ENCODE assay signal across 8 mouse cellular contexts in the genomic region with DNA sequence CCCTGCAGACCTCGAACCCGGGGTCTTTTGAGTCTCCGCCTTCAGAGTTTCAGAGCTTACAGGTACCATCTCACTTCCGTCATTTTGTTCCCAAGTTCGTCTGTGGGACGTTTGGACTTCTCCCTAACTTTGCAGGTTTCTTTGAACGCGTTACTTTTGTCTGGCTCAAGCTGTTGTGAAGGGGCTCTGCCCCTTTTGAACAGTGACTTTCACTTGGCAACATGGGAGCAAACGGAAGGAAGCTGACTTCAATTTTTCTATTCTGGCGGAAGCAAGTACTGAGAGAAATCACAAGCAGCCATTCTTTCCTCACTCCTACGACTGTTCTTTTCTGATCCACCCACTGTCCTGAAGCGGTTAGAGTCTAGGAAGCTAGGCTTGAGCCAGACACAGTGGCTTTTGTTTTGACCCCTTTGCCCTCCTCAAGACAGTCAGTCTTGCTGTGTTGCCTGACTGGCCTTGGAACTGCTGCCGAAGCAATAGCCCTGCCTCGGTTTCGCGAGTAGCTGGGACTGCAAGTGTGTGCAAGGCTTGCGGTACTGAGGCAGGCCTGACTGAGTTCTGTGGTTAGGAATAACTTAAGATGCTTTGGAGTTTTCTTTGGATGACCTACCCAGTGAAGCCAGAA. TPM values are rescaled to one million over a fixed set of nuclear protein-coding genes. Genes with fewer than 3 reads are reported as not detected.
A peak's percentile ranks its signal among the peaks of the same experiment; 100 is the strongest.
DNase-seq lines count a peak whose midpoint lies in the region; ATAC-seq and TF ChIP-seq lines count a peak whose summit lies in the region.

No protein-coding gene starts in this region.

- no peak for ATAC-seq in G1E (ENCODE audit: extremely low read depth, insufficient number of reproducible peaks, low FRiP score, poor library complexity, severe bottlenecking)
- ATAC-seq in forebrain, embryonic 16.5 days = no peak
- ATAC-seq in kidney, embryonic 14.5 days (ENCODE audit: low FRiP score, low TSS enrichment) = no peak
- no peak for ATAC-seq in midbrain, embryonic 11.5 days (ENCODE audit: low FRiP score)

- peak overlapping the region; percentile 84 for H3K4me2 ChIP-seq in forebrain, embryonic 16.5 days (ENCODE audit: low read length)
- H3K4me2 ChIP-seq in kidney, embryonic 14.5 days (replicated peaks; ENCODE audit: low read depth, low read length) = peak overlapping the region; percentile 74
- H3K4me2 ChIP-seq in midbrain, embryonic 11.5 days = peak overlapping the region; percentile 66

- H3K9me3 ChIP-seq in G1E (replicated peaks) = no peaks in the 10 kb centered on the region
- no peaks in the 10 kb centered on the region for H3K9me3 ChIP-seq in forebrain, embryonic 16.5 days (ENCODE audit: control insufficient read depth, low read length)
- no peaks in the 10 kb centered on the region for H3K9me3 ChIP-seq in kidney, embryonic 14.5 days (ENCODE audit: control insufficient read depth, low read length)
- H3K9me3 ChIP-seq in midbrain, embryonic 11.5 days (ENCODE audit: control insufficient read depth, low read length) = no peaks in the 10 kb centered on the region

- WGBS in forebrain, embryonic 16.5 days = 25% methylated on average over 17 of the region's 17 CpGs
- WGBS in kidney, embryonic 14.5 days = 22% methylated on average over 17 of the region's 17 CpGs
- WGBS in midbrain, embryonic 11.5 days = 38% methylated on average over 17 of the region's 17 CpGs

- DNase-seq in B cell, adult 2 months = peak; percentile 35 to 36
- DNase-seq in G1E (ENCODE audit: low spot score) = no peak
- DNase-seq in midbrain, embryonic 11.5 days (ENCODE audit: low spot score, missing footprints) = peak; percentile 83
- no peak for DNase-seq in frontal cortex, postnatal 36 days (ENCODE audit: low spot score in 2 of 2)
- DNase-seq in adrenal gland, adult 18-20 months (ENCODE audit: low spot score in 2 of 2) = no peak
- no peak for DNase-seq in ovary, postnatal 14 days (ENCODE audit: low spot score)

- H3K4me1 ChIP-seq in G1E (ENCODE audit: insufficient read depth, low read depth, low read length) = peaks cover 62% of the 10 kb centered on the region
- H3K4me1 ChIP-seq in forebrain, embryonic 16.5 days (replicated peaks; ENCODE audit: control insufficient read depth, insufficient read depth, low read length) = peaks cover 21% of the 10 kb centered on the region
- H3K4me1 ChIP-seq in kidney, embryonic 14.5 days (ENCODE audit: control insufficient read depth, insufficient read depth, low read length) = peaks cover 16% of the 10 kb centered on the region
- peaks cover 15% of the 10 kb centered on the region for H3K4me1 ChIP-seq in midbrain, embryonic 11.5 days (ENCODE audit: control insufficient read depth, insufficient read depth, low read length)

- no peak for TF ChIP-seq CTCF in G1E (IDR thresholded peaks at IDR 0.05; ENCODE audit: low read depth, low read length)

- H3K27me3 ChIP-seq in G1E (ENCODE audit: insufficient read depth, low read length) = no peaks in the 10 kb centered on the region
- no peaks in the 10 kb centered on the region for H3K27me3 ChIP-seq in forebrain, embryonic 16.5 days (replicated peaks; ENCODE audit: control insufficient read depth, insufficient read depth, low read length)
- H3K27me3 ChIP-seq in kidney, embryonic 14.5 days (ENCODE audit: control insufficient read depth, insufficient read depth, low read length) = no peaks in the 10 kb centered on the region
- H3K27me3 ChIP-seq in midbrain, embryonic 11.5 days (ENCODE audit: control insufficient read depth, insufficient read depth, low read length) = no peaks in the 10 kb centered on the region

- no peak overlapping the region for H3K27ac ChIP-seq in forebrain, embryonic 16.5 days (ENCODE audit: low read length)
- peak overlapping the region; percentile 92; the same call in 1 of the 2 replicates for H3K27ac ChIP-seq in kidney, embryonic 14.5 days (ENCODE audit: low read depth, low read length)
- no peak overlapping the region for H3K27ac ChIP-seq in midbrain, embryonic 11.5 days (ENCODE audit: low read depth, low read length)

- peak overlapping the region; percentile 97 for H3K9ac ChIP-seq in forebrain, embryonic 16.5 days (replicated peaks; ENCODE audit: low read depth, low read length)
- H3K9ac ChIP-seq in kidney, embryonic 14.5 days (ENCODE audit: low read depth, low read length) = peak overlapping the region; percentile 93
- H3K9ac ChIP-seq in midbrain, embryonic 11.5 days (ENCODE audit: low read length) = peak overlapping the region; percentile 78

- peaks cover 66% of the 10 kb centered on the region for H3K36me3 ChIP-seq in G1E (replicated peaks)
- H3K36me3 ChIP-seq in forebrain, embryonic 16.5 days (ENCODE audit: control insufficient read depth, insufficient read depth) = peaks cover 9% of the 10 kb centered on the region
- H3K36me3 ChIP-seq in kidney, embryonic 14.5 days (ENCODE audit: control insufficient read depth, insufficient read depth, low read length) = peaks cover 31% of the 10 kb centered on the region
- peaks cover 6% of the 10 kb centered on the region for H3K36me3 ChIP-seq in midbrain, embryonic 11.5 days (ENCODE audit: control insufficient read depth, insufficient read depth, low read length)

- peak overlapping the region; percentile 89 for H3K4me3 ChIP-seq in G1E (ENCODE audit: low read depth, low read length)
- peak overlapping the region; percentile 99 for H3K4me3 ChIP-seq in forebrain, embryonic 16.5 days (replicated peaks; ENCODE audit: low read length)
- H3K4me3 ChIP-seq in kidney, embryonic 14.5 days (ENCODE audit: low read length) = peak overlapping the region; percentile 58
- peak overlapping the region; percentile 80 for H3K4me3 ChIP-seq in midbrain, embryonic 11.5 days (ENCODE audit: low read depth, low read length)

RNA-seq across cellular contexts. Expression of gene Tm9sf1, which starts 0.8 kb away (rescaled TPM):
- total RNA-seq in G1E (2014; fragmentation: Nextera tagmentation) (35.1 and 40.6 TPM in 2 replicates), G1E (2017) (54.0 and 57.7 TPM in 2 replicates)
- 14.6 and 14.8 TPM in 2 replicates for polyA plus RNA-seq in G1E (2012)
- 62.1 and 66.2 TPM in 2 replicates for polyA plus RNA-seq in forebrain, embryonic 16.5 days (2015; fragmentation: Nextera tagmentation; extraction: Ambion mirVana)
- polyA plus RNA-seq in kidney, embryonic 14.5 days (2014; fragmentation: Nextera tagmentation; extraction: Ambion mirVana) = 76.3 and 117 TPM in 2 replicates
- polyA plus RNA-seq in midbrain, embryonic 11.5 days (2014; fragmentation: Nextera tagmentation; extraction: Ambion mirVana) = 56.6 and 58.1 TPM in 2 replicates
- 10 to 100 TPM; 70.2 to 84.9 TPM for total RNA-seq in adrenal gland, adult 18-20 months (2021)

RNA-seq across cellular contexts. Expression of gene Tssk4, which starts 5.6 kb away (rescaled TPM):
- total RNA-seq in G1E (2014; fragmentation: Nextera tagmentation) (4.0 and 4.2 TPM in 2 replicates), G1E (2017) (1.9 and 2.3 TPM in 2 replicates)
- 0.17 and 0.26 TPM in 2 replicates for polyA plus RNA-seq in G1E (2012)
- 0.29 and 0.51 TPM in 2 replicates for polyA plus RNA-seq in forebrain, embryonic 16.5 days (2015; fragmentation: Nextera tagmentation; extraction: Ambion mirVana)
- 0.72 and 0.77 TPM in 2 replicates for polyA plus RNA-seq in kidney, embryonic 14.5 days (2014; fragmentation: Nextera tagmentation; extraction: Ambion mirVana)
- polyA plus RNA-seq in midbrain, embryonic 11.5 days (2014; fragmentation: Nextera tagmentation; extraction: Ambion mirVana) = 0.87 and 1.1 TPM in 2 replicates
- 1 to 10 TPM in 1 of 2 experiments, under 1 TPM in 1; 0.58 to 1.2 TPM for total RNA-seq in adrenal gland, adult 18-20 months (2021)

RNA-seq across cellular contexts. Expression of gene Gm49378, which starts 6.7 kb away (rescaled TPM):
- total RNA-seq in G1E (2014; fragmentation: Nextera tagmentation) = 7.2 and 10.9 TPM in 2 replicates
- 2.9 and 4.6 TPM in 2 replicates for total RNA-seq in G1E (2017)
- polyA plus RNA-seq in G1E (2012) = 2.4 TPM in 1 of 2 replicates, not detected in the other
- polyA plus RNA-seq in forebrain, embryonic 16.5 days (2015; fragmentation: Nextera tagmentation; extraction: Ambion mirVana) = 0.67 and 3.8 TPM in 2 replicates
- polyA plus RNA-seq in kidney, embryonic 14.5 days (2014; fragmentation: Nextera tagmentation; extraction: Ambion mirVana) = 3.4 TPM in 2 replicates
- 1.8 and 2.6 TPM in 2 replicates for polyA plus RNA-seq in midbrain, embryonic 11.5 days (2014; fragmentation: Nextera tagmentation; extraction: Ambion mirVana)
- total RNA-seq in adrenal gland, adult 18-20 months (2021) = 1 to 10 TPM in 1 of 2 experiments, not detected in 1; 2.1 TPM

RNA-seq across cellular contexts. Expression of gene Ipo4, which starts 8.6 kb away (rescaled TPM):
- total RNA-seq in G1E (2014; fragmentation: Nextera tagmentation) = 24.1 and 49.6 TPM in 2 replicates
- total RNA-seq in G1E (2017) = 18.1 and 24.9 TPM in 2 replicates
- 32.7 and 75.8 TPM in 2 replicates for polyA plus RNA-seq in G1E (2012)
- 92.5 and 110 TPM in 2 replicates for polyA plus RNA-seq in forebrain, embryonic 16.5 days (2015; fragmentation: Nextera tagmentation; extraction: Ambion mirVana)
- 101 and 119 TPM in 2 replicates for polyA plus RNA-seq in kidney, embryonic 14.5 days (2014; fragmentation: Nextera tagmentation; extraction: Ambion mirVana)
- 69.3 and 80.6 TPM in 2 replicates for polyA plus RNA-seq in midbrain, embryonic 11.5 days (2014; fragmentation: Nextera tagmentation; extraction: Ambion mirVana)
- total RNA-seq in adrenal gland, adult 18-20 months (2021) = 100 to 1,000 TPM in 1 of 2 experiments, 10 to 100 TPM in 1; 95.4 to 122 TPM

RNA-seq across cellular contexts. Expression of gene Mdp1, which starts 15.9 kb away (rescaled TPM):
- 18.4 and 28.0 TPM in 2 replicates for total RNA-seq in G1E (2014; fragmentation: Nextera tagmentation)
- total RNA-seq in G1E (2017) = 45.8 and 46.5 TPM in 2 replicates
- 9.4 and 12.2 TPM in 2 replicates for polyA plus RNA-seq in G1E (2012)
- 63.5 and 71.3 TPM in 2 replicates for polyA plus RNA-seq in forebrain, embryonic 16.5 days (2015; fragmentation: Nextera tagmentation; extraction: Ambion mirVana)
- polyA plus RNA-seq in kidney, embryonic 14.5 days (2014; fragmentation: Nextera tagmentation; extraction: Ambion mirVana) = 52.0 and 52.7 TPM in 2 replicates
- 61.9 and 66.2 TPM in 2 replicates for polyA plus RNA-seq in midbrain, embryonic 11.5 days (2014; fragmentation: Nextera tagmentation; extraction: Ambion mirVana)
- total RNA-seq in adrenal gland, adult 18-20 months (2021) = 10 to 100 TPM; 37.1 to 59.5 TPM

Comparison
In these comparisons a context has a peak if more than half of its experiments do, and no peak if none do; other contexts are left out.
1. DNase-seq: peak in B cell, adult 2 months (2 of 2) and midbrain, embryonic 11.5 days (single experiment); none in G1E (single experiment), frontal cortex, postnatal 36 days (0 of 2), adrenal gland, adult 18-20 months (0 of 2) and ovary, postnatal 14 days (single experiment).
2. Peak in every context shown above with its lines, with median percentiles within 50 percentile points of each other: H3K4me3 ChIP-seq, H3K4me2 ChIP-seq and H3K9ac ChIP-seq.